Mouse (Mus musculus) spleen, adult 2 months (tissue): ENCODE data around the gene Cfap299.

Experiments used
- CTCF ChIP-seq: fragments of 200-500 bp; IDR thresholded peaks from 2 replicates; pipeline ENCODE4 v1.5.1; 2011; ENCODE audit warnings: mild to moderate bottlenecking, inconsistent platforms; ENCODE audit not compliant: insufficient read depth, insufficient read length, insufficient replicate concordance; ENCODE audit errors: extremely low read depth
- POLR2A ChIP-seq: fragments of 200-500 bp; IDR thresholded peaks from 2 replicates; pipeline ENCODE4 v1.6.1; 2011; ENCODE audit warnings: low read depth, low read length, inconsistent platforms

- TF ChIP-seq CTCF (no peak), POLR2A (no peak)
Measured at GRCm38 (mm10) chr5:98523783-98524182, 194.7 kb downstream of the Cfap299 start.
